Mouse (Mus musculus) heart, postnatal 36 days (tissue): ENCODE data around the gene Olfr130. TPM values are rescaled to one million over a fixed set of nuclear protein-coding genes. Genes with fewer than 3 reads are reported as not detected.

ENCODE experiments used
- DNase-seq, 2 experiments: peaks; one replicate each; pipeline ENCODE4 v3.0.0; 2021 to 2022
- intact Hi-C: fragments of 180-260 bp; cut with DNase I; formaldehyde crosslinking; loops from one replicate; pipeline ENCODE4 v1.15.1; 2025
- total RNA-seq, 2 experiments: library from RNA; stranded (reverse); gene quantifications; 2 replicates each; pipeline ENCODE4 v1.2.3; 2021

Gene Olfr130
- not detected for total RNA-seq

GRCm38 (mm10) chr17:38063621-38064020 is at the start of gene Olfr130:
Gene Olfr130, plus strand, starts transcription at chr17:38063921.
- intact Hi-C loops = no loop called here
- DNase-seq = no peak

DNA sequence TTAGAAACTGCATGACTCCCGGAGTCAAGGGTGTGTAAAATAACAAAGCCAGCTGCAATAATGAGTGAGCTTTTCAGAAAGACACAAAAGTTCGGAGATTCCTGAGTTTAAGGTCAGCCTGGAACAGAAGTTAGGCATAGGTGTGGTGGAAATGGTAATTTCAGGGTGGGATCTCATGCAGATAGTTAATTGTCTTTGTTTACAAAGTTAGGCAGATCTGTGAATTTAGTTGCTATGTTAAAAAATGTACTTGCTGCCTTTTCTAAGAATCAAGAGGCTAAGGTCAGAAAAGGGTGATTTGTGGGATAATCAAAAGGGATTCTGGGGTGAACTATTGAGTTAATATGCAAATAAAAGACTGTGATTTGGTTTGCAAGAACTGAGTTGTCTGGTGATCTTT is 47.4 kb upstream of the Olfr130 start:
- intact Hi-C loops = no loop called here
- DNase-seq = no peak

DNA sequence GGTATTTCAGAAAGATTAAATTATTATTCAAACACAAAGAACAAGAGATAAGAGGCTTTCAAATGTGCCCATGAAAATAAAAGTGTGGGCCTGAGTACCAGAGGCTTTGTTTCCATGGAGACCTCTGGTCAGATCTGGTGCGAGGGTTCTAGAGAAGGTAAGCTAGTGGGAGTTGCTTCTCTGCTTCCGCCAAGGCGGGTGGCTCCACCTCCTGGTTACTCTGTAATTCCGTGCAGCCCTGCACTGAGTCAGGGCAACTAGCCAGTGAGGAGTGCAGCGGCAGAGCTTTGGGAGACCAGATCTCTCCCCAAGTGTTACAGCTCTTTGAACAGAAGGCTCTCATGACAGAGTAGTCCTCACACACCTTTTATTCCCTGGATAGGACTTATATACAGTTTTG is 37.4 kb upstream of the Olfr130 start:
- DNase-seq = no peak
- intact Hi-C loops = no loop called here

DNA sequence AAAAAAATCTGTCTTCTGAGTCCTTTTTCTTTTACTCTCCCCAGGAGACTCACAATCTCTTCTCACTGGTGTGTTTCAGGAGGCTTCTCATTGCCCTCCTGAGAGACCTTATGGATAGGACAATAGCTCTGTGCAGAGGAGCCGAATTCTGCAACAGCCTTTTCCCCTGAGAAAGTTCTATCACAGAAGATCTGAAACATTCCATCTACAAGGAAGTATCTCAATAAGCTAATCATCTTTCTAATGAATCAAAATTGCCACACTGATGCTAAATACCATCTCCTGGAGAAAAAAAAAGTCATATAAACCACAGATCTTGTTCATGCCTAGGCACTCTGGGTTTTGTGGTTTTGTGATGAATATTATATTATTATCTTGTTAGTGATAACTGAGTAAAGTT is 3.7 kb upstream of the Olfr130 start, which contains the start of gene Olfr129:
Gene Olfr129, minus strand, starts transcription at position 101 of the 400 bp plus-strand sequence.
- intact Hi-C loops = no loop called here
- DNase-seq = no peak

GRCm38 (mm10) chr17:38082364-38082763 is 18.6 kb downstream of the Olfr130 start:
- no peak for DNase-seq
- intact Hi-C loops = no loop called here

- intact Hi-C loops = no loop called here
- DNase-seq = no peak
Measured at GRCm38 (mm10) chr17:38088593-38088992, 24.9 kb downstream of the Olfr130 start, which contains the start of gene Olfr131. Gene Olfr131, minus strand, starts transcription at chr17:38088693.

Other genes starting within 250 kb of the Olfr130 start
- gene Olfr125, start 231.0 kb upstream of the Olfr130 start, total RNA-seq = not detected
- not detected for gene Olfr126, start 216.4 kb upstream of the Olfr130 start, total RNA-seq
- not detected for gene Olfr127, start 163.5 kb upstream of the Olfr130 start, total RNA-seq
- not detected for gene Olfr128, start 143.4 kb upstream of the Olfr130 start, total RNA-seq
- not detected for gene Olfr761, start 110.8 kb upstream of the Olfr130 start, total RNA-seq
- gene Olfr129, start 3.8 kb upstream of the Olfr130 start, total RNA-seq = not detected
- not detected for gene Olfr131, start 24.8 kb downstream of the Olfr130 start, total RNA-seq
- not detected for gene Olfr132, start 70.6 kb downstream of the Olfr130 start, total RNA-seq
- not detected for gene Olfr133, start 81.4 kb downstream of the Olfr130 start, total RNA-seq
- not detected for gene Olfr134, start 107.5 kb downstream of the Olfr130 start, total RNA-seq
- not detected for gene Olfr135, start 140.4 kb downstream of the Olfr130 start, total RNA-seq
- gene Olfr138, start 197.1 kb downstream of the Olfr130 start, total RNA-seq = not detected
- gene Olfr137, start 243.6 kb downstream of the Olfr130 start, total RNA-seq = not detected